Mouse (Mus musculus) megakaryocyte, embryonic 14.5 days (primary cell): Measurements from ENCODE around the gene Cyyr1. TPM values are rescaled to one million over a fixed set of nuclear protein-coding genes. Genes with fewer than 3 reads are reported as not detected.

Experiments used
- H3K27me3 ChIP-seq: replicated peaks from 2 replicates; pipeline ENCODE3; 2012; ENCODE audit warnings: inconsistent platforms
- H3K36me3 ChIP-seq: replicated peaks from 2 replicates; pipeline ENCODE3; 2012; ENCODE audit warnings: low read length, inconsistent platforms, mixed read lengths
- H3K4me1 ChIP-seq: 2 replicates; pipeline ENCODE4 v1.6.1; 2012; ENCODE audit warnings: inconsistent platforms
- H3K4me3 ChIP-seq: replicated peaks from 2 replicates; pipeline ENCODE3; 2012; ENCODE audit warnings: moderate library complexity, mild to moderate bottlenecking, inconsistent platforms
- H3K9me3 ChIP-seq: 2 replicates; pipeline ENCODE4 v1.6.1; 2012; ENCODE audit warnings: inconsistent platforms
- FLI1 ChIP-seq: IDR thresholded peaks from 2 replicates; pipeline ENCODE4 v1.6.1; 2012; ENCODE audit warnings: low read length, inconsistent platforms, mixed read lengths
- GATA1 ChIP-seq: IDR thresholded peaks from 3 replicates; pipeline ENCODE4 v1.6.1; 2012; ENCODE audit warnings: mixed read lengths, low read length, inconsistent platforms, borderline replicate concordance
- polyA plus RNA-seq: library from polyadenylated mRNA; stranded (reverse); fragments of >175 nt; gene quantifications from 2 replicates; pipeline ENCODE4 v1.2.3, GENCODE M21; 2012; ENCODE audit warnings: low replicate concordance; ENCODE audit not compliant: insufficient read depth

Gene Cyyr1
- polyA plus RNA-seq, 1 experiment, result not detected

- TF ChIP-seq GATA1, result no peak
- no peak for TF ChIP-seq FLI1
- no peaks in the 10 kb centered on the region for H3K4me1 ChIP-seq
Measured at GRCm38 (mm10) chr16:85470057-85470456, 83.1 kb downstream of the Cyyr1 start.

DNA sequence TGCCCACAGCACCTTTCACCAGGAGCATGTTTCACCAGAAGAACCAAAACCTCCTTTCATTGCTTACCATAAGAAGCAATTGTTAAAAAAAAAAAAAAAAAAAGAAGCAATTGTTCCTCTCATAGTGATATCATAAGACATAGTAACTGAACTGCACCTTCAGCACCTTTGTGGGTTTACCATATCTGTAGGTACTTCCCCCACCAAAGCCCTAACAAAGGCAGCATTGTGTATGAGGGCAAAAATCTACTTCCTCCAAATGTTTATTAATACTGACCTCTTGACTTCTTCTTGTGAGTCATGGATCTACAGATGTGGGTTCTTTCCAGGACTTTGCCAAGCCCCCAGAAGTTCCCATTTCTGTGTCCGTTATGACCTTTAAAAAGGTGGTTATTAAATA is 98.2 kb downstream of the Cyyr1 start:
- no peak overlapping the region for H3K4me3 ChIP-seq
- peaks cover 21% of the 10 kb centered on the region for H3K9me3 ChIP-seq

More at GRCm38 (mm10) chr16:85470057-85470456, 83.1 kb downstream of the Cyyr1 start:
- no peaks in the 10 kb centered on the region for H3K36me3 ChIP-seq
- no peaks in the 10 kb centered on the region for H3K27me3 ChIP-seq
- peaks cover 23% of the 10 kb centered on the region for H3K9me3 ChIP-seq
- H3K4me3 ChIP-seq, result no peak overlapping the region

GRCm38 (mm10) chr16:85446306-85446705 is 106.9 kb downstream of the Cyyr1 start:
- no peaks in the 10 kb centered on the region for H3K27me3 ChIP-seq
- no peaks in the 10 kb centered on the region for H3K4me1 ChIP-seq
- no peak for TF ChIP-seq FLI1

More for the DNA sequence above, 98.2 kb downstream of the Cyyr1 start:
- H3K4me1 ChIP-seq, result no peaks in the 10 kb centered on the region
- TF ChIP-seq GATA1 (no peak), FLI1 (no peak)
- H3K27me3 ChIP-seq, result no peaks in the 10 kb centered on the region
- no peaks in the 10 kb centered on the region for H3K36me3 ChIP-seq

DNA sequence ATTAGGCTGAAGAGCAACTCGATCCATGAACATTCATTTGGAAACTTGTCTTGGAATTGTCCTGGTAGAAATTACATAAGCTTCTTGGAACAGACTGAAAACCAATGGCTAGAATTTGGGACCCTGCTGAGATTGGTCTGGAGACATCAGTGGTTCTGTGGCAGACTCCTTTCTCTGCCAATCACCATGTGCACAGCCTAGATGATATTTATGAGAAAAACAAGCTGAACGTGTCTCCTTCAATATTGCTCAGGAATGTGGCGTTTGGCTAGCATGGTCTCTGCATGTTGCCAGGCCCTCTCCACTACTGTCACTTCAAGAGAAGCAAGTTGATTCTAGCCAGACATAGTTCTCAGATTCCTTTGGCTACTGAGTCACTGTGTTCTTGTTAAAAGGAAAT is 107.4 kb downstream of the Cyyr1 start:
- peaks cover 15% of the 10 kb centered on the region for H3K9me3 ChIP-seq
- no peaks in the 10 kb centered on the region for H3K4me1 ChIP-seq
- no peaks in the 10 kb centered on the region for H3K27me3 ChIP-seq
- H3K4me3 ChIP-seq, result no peak overlapping the region
- no peaks in the 10 kb centered on the region for H3K36me3 ChIP-seq
- no peak for TF ChIP-seq GATA1
- no peak for TF ChIP-seq FLI1

More at GRCm38 (mm10) chr16:85446306-85446705, 106.9 kb downstream of the Cyyr1 start:
- Histone ChIP-seq H3K4me3 (no peak overlapping the region), H3K9me3 (peaks cover 14% of the 10 kb centered on the region), H3K36me3 (no peaks in the 10 kb centered on the region)

DNA sequence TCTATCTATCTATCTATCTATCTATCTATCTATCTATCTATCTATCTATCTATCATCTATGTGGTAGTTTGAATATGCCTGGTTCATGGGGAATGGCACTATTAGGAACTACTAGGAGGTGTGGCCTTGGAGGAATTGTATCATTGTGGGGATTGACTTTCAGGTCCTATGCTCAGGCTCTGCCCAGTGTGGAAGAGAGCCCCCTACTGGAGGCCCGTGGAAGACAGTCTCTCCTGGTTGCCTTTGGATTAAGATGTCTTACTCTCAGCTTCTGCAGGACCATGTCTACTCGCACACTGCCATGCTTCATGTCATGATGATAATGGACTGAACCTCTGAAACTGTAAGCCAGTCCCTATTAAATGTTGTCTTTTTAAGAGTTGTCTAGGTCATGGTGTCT is 117.8 kb downstream of the Cyyr1 start:
- H3K4me3 ChIP-seq, result no peak overlapping the region
- no peaks in the 10 kb centered on the region for H3K36me3 ChIP-seq
- no peaks in the 10 kb centered on the region for H3K4me1 ChIP-seq
- H3K9me3 ChIP-seq, result peaks cover 13% of the 10 kb centered on the region; the same call in 1 of the 2 replicates
- TF ChIP-seq FLI1, result no peak
- TF ChIP-seq GATA1, result no peak
- H3K27me3 ChIP-seq, result no peaks in the 10 kb centered on the region

DNA sequence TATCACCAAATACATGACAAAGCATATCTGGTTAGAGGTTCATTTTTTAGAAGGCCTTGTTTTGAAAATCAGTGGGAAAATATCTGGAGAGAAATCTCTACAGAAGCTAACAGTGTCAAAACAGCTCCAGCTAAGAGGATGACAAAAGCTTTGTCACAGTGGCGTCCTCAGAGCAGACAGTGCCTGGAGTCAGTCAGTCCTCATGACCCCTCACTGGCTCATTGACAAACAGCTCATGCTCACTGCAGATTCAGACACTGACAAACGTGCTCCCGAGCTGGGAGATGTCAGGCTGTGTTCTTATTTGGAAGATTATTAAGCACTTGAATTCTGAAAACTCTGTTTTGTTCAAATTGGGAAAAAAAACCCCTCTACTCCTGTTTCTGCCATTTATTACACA is 124.0 kb downstream of the Cyyr1 start:
- Histone ChIP-seq H3K4me1 (no peaks in the 10 kb centered on the region), H3K27me3 (no peaks in the 10 kb centered on the region), H3K36me3 (no peaks in the 10 kb centered on the region), H3K9me3 (peaks cover 9% of the 10 kb centered on the region; the same call in 1 of the 2 replicates), H3K4me3 (no peak overlapping the region)
- TF ChIP-seq FLI1 (no peak), GATA1 (no peak)

DNA sequence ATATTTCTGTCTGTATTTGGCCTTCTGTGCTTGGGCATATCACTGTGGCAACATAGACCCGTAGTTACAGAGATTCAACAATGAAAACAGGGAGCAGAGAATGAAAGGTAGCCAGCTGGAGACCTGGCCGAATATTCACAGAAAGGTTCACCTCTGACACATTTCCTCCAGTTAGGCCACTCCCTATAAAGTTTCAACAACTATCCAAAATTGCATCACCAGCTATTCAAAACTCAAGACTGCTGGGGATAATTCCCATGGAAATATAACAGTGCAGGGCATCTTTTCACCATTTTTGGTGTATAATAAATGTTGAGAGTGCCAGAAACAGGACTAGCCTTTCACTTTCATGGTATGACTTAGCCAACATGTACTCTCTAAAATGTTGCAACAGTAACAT is 130.3 kb downstream of the Cyyr1 start:
- no peak overlapping the region for H3K4me3 ChIP-seq
- no peaks in the 10 kb centered on the region for H3K36me3 ChIP-seq
- no peaks in the 10 kb centered on the region for H3K4me1 ChIP-seq
- H3K9me3 ChIP-seq, result peaks cover 4% of the 10 kb centered on the region; the same call in 1 of the 2 replicates
- TF ChIP-seq GATA1, result no peak
- TF ChIP-seq FLI1, result no peak
- no peaks in the 10 kb centered on the region for H3K27me3 ChIP-seq

- no peaks in the 10 kb centered on the region for H3K36me3 ChIP-seq
- no peaks in the 10 kb centered on the region for H3K4me1 ChIP-seq
- H3K9me3 ChIP-seq, result no peaks in the 10 kb centered on the region
- H3K4me3 ChIP-seq, result no peak overlapping the region
- TF ChIP-seq FLI1 (no peak), GATA1 (no peak)
- H3K27me3 ChIP-seq, result no peaks in the 10 kb centered on the region
Measured at GRCm38 (mm10) chr16:85415415-85415814, 137.8 kb downstream of the Cyyr1 start.

GRCm38 (mm10) chr16:85393430-85393948 is 159.7 kb downstream of the Cyyr1 start:
- peaks cover 20% of the 10 kb centered on the region for H3K9me3 ChIP-seq
- TF ChIP-seq GATA1 (no peak), FLI1 (no peak)

DNA sequence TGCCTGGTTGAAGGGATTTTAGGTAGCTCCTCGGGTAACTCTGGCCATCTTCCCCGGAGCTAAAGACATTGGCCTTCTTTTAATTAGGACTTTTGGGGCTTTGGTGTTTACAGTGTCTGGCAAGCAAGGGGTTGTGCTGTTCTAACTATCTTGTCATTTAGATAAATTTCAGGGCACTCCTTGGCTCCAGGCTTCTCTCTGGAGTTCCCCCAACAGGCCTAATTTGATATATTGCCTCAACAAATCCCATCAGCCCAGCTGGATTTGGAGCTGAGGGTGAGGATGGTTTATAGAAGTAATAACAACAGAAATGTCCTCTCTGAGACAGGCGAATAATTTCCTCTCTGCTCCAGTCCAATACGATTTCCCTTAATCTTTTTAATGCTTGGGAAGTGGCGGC is 166.4 kb downstream of the Cyyr1 start:
- H3K36me3 ChIP-seq, result no peaks in the 10 kb centered on the region
- TF ChIP-seq GATA1 (no peak), FLI1 (no peak)
- H3K4me3 ChIP-seq, result no peak overlapping the region
- peaks cover 28% of the 10 kb centered on the region; the same call in 1 of the 2 replicates for H3K9me3 ChIP-seq
- H3K4me1 ChIP-seq, result no peaks in the 10 kb centered on the region
- H3K27me3 ChIP-seq, result no peaks in the 10 kb centered on the region

More at GRCm38 (mm10) chr16:85393430-85393948, 159.7 kb downstream of the Cyyr1 start:
- H3K4me3 ChIP-seq, result no peak overlapping the region
- no peaks in the 10 kb centered on the region for H3K4me1 ChIP-seq
- no peaks in the 10 kb centered on the region for H3K27me3 ChIP-seq
- no peaks in the 10 kb centered on the region for H3K36me3 ChIP-seq

Other genes with a start within 250 kb of the Cyyr1 start
- gene Adamts1, start 249.7 kb upstream of the Cyyr1 start, polyA plus RNA-seq, result 0.28 TPM in 1 of 2 replicates, not detected in the other